Mouse (Mus musculus) spleen, postnatal 36 days (tissue): ENCODE results near the gene Commd3.

Source experiments
- DNase-seq, 2 experiments: peaks; one replicate each; pipeline ENCODE4 v3.0.0; 2022; ENCODE audit warnings: low spot score in 2 of 2, mixed read lengths in 1 of 2

Gene Commd3

GRCm38 (mm10) chr2:18718521-18718920, 46.3 kb downstream of the Commd3 start:
- no peak for DNase-seq

- DNase-seq = no peak
Measured at GRCm38 (mm10) chr2:18722208-18722830, 50.1 kb downstream of the Commd3 start.

DNA sequence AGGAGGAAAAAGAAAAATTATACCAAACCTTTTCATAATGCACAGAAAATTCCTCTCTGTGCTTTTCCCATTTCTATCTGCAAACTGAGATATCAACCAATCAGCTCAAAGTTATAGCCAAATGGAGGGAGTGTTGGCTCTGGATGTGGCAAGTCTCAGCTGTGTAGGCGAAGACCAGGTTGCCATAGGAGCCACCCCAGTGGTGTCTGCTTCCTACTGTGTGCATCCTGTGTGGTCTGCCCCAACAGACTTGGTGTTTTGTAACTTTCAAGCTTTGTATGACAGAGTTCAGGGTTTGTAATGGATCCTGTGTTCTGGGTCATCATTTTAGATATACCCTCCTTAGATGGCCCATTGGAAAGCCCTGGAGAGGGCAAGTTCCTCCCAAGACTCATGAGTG, 52.3 kb downstream of the Commd3 start:
- no peak for DNase-seq
